Mouse (Mus musculus) induced T-regulatory cell, adult 2 months (primary cell): ENCODE results near the gene Rorb.

Source experiments
- DNase-seq: peaks from one replicate; pipeline ENCODE4 v3.0.0-alpha.2; 2012; ENCODE audit warnings: low read depth

Gene Rorb

DNA sequence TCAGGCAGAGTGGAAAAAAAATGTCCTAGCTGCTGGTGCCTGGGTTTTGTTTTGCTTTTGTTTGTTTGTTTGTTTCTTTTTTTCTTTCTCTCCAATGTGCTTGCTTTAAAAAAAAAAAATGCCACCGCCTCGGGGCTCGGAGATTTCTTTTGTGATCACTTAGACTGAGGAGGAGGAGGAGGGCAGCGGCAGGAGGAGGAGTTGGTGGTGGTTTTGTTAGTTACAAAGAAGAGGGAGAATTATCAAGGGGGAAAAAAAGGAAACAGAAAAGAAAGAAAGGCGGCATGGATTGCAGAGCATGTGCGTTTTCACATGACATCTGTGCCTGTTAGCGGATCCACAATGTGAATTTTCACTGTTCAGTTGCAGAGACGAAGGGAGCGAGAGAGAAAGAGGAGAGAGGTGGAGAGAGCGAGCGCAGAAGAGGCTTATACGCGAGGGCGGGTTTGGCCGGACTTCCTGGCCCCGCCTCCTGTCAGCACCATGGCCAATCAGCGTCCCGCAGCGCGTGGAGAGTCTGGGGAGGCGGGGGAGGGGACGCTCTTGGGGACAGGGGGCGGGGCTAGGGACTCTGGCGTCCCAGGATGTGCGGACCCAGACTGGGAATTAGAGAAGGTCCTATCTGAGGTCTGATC is at the start of gene Rorb:
Gene Rorb, minus strand, starts transcription at position 404 of the 635 bp plus-strand sequence.
- DNase-seq, result peak; percentile 58

GRCm38 (mm10) chr19:19148847-19149246 is 37.9 kb upstream of the Rorb start:
- no peak for DNase-seq

DNA sequence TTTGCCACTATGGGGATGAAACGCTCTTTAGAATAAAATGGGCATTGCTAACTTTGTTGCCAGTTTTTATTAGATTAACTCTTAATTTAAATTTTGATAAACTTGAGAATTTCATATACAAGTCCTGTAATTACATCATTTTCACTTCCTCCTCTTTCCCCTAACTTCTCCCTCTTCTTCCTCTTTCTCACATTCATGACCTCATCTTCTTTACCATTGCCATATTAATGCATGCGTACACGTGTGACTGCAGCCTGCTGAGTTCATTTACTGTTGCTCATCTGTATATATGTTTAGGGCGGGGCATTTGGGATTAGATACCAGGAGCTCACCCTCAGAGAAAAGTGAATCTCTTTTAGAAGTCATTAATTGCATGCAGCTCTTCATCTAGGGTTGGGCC is 33.5 kb upstream of the Rorb start:
- DNase-seq, result no peak

- no peak for DNase-seq
These were observed 25.9 kb upstream of the Rorb start for GRCm38 (mm10) chr19:19136856-19137255.

GRCm38 (mm10) chr19:19135838-19136237 is 24.8 kb upstream of the Rorb start:
- no peak for DNase-seq

GRCm38 (mm10) chr19:19122324-19122723 is 11.3 kb upstream of the Rorb start:
- DNase-seq, result no peak

DNA sequence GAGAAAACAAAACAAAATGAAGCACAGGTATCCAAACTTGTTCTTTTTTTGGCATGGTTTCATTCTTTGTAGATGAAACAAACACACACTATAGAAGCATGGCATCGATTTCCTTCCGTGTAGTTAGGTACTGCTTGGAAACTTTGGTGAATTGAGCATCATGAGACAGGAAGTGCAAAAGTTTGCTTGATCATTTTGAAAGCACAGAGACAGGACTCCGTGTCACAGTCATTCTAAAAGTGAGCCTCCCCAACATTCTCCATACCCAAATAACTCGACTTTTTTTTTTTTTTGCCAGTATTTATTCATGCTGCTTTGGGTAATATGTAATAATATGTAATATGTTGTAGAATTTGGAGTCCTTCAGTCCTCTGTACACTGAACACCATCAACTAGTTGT is 1.2 kb upstream of the Rorb start:
- peak; percentile 5 for DNase-seq

GRCm38 (mm10) chr19:19111428-19112170 is 603 bp upstream of the Rorb start:
- DNase-seq, result no peak

GRCm38 (mm10) chr19:19110011-19110768 is 806 bp downstream of the Rorb start:
- peak; percentile 6 for DNase-seq

- no peak for DNase-seq
These were observed 2.2 kb downstream of the Rorb start for GRCm38 (mm10) chr19:19108596-19109381.

- no peak for DNase-seq
These were observed 6.4 kb downstream of the Rorb start for GRCm38 (mm10) chr19:19104581-19104980.

DNA sequence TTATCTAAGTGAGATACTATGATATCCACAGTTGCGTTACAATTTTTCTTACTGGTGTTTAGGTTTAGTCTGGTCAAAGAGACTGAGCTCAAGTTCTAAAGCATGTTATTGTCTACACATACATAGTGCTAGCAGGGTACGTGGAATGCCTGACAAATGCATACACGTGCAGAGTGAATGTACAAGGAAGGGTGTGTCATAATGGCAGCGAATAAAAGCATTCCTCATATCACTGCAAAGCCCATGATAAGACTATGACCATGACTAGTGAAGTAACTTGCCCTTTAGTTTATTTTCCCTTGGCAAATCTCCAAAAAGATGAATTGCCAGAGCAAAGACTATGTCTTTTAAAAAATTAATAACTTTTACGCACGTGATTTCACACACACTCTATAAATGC is 13.8 kb downstream of the Rorb start:
- DNase-seq, result no peak

DNA sequence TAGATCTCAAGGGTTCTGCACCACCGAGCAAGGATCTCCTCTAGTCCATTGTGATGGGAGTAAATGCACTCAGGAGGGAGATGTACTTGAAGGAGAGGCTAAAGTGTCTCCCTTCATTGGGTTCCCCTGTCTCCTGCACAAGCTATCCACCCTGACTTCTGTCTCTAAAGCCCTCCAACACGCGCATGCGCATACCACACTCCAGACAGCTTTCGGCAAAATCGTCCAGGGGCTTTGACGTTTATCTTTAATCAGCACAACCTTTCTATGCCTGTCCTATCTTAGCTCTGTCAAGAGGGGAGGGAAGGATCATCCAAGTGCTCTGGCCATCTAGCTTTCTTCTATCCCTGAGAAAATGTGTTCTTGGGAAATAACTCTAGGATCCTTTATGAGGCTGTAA is 21.6 kb downstream of the Rorb start:
- no peak for DNase-seq

DNA sequence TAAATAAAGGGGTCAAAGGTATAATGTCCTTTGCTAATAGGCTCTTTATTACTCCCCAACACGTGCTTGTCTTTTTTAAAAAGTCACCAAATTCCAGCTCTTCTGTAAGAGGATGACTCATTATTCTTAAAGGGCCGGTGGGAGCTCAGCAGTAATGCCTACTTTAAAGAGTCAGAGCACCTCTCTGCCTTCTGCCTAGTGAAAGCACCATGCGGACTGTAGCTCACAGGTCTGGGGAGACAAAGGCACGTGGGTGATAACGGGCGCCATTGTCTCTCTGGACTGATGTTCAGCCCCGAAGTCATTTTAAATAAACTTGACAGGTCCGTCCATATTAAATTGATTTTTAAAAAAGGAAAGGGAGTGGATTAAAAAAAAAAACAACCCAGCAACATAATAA is 33.1 kb downstream of the Rorb start:
- DNase-seq, result no peak

GRCm38 (mm10) chr19:19074756-19075155 is 36.2 kb downstream of the Rorb start:
- DNase-seq, result no peak

DNA sequence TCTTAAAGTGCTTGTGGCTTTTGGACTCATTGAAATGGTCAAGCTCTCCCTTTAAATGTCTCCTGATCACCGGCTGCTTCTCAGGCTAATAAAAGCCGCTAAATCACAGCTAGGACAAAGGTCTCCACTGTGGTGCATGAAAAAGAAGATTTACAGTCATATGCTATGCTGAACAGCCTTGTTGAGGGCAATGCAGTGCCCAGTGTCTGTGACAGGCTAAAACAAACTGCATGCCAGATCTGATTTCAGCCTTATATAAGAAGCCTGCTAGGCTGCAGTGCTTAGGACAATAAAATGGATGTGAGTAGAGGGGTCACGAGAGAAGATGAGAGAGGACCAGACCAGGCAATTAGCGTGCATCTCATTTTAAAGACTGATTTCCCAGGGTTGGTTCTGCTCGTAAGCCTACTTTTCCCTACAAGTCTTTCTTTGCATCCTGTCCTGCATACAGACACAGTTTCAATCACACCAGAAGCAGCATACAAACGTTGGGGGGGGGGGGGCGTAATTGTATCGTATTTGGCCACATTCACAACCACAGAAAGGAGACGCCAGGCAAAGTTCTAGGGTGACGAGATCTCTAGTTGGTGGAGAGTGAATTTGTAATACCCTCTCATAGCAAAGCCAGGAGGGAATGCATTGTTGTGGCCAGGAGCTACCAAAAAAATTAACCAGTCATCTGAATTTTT is 52.1 kb downstream of the Rorb start:
- no peak for DNase-seq

DNA sequence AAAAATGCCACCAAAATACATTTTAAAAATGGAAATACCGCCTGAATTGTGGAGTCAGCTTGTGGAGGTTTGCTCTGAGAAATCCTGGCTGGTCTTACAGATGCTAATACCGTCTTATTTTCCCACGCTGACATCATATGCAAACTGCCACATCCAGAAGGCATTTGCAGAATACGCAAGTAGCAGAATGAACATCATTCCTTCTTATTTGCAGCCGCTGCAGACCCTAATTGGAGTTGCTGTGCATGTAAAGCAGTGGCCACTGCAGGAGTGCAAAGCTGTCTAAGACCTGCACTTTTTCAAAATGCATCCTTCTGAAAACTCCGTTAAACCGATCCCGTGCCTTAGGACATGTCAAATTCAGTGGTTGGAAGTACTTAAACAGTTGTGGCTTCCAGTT is 52.8 kb downstream of the Rorb start:
- no peak for DNase-seq

DNA sequence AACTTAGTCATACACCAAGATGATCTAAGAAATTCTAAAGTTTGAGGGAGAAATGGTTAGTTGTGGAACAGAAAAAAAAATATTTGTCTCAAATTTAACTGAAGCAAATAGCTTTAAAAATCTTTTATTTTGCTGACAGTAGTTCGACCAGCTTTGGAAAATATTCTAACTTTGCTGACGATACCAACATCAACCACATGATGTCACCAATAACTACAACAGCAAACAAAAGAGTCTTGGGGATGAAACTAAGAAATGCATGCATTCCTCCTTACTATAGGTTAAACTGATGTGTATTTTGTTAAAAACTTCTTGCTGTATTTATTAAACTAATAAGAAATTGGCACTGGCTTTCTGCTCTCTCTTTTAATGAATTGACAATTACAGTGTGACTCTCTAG is 67.9 kb downstream of the Rorb start:
- no peak for DNase-seq

GRCm38 (mm10) chr19:19040800-19041199 is 70.2 kb downstream of the Rorb start:
- no peak for DNase-seq

DNA sequence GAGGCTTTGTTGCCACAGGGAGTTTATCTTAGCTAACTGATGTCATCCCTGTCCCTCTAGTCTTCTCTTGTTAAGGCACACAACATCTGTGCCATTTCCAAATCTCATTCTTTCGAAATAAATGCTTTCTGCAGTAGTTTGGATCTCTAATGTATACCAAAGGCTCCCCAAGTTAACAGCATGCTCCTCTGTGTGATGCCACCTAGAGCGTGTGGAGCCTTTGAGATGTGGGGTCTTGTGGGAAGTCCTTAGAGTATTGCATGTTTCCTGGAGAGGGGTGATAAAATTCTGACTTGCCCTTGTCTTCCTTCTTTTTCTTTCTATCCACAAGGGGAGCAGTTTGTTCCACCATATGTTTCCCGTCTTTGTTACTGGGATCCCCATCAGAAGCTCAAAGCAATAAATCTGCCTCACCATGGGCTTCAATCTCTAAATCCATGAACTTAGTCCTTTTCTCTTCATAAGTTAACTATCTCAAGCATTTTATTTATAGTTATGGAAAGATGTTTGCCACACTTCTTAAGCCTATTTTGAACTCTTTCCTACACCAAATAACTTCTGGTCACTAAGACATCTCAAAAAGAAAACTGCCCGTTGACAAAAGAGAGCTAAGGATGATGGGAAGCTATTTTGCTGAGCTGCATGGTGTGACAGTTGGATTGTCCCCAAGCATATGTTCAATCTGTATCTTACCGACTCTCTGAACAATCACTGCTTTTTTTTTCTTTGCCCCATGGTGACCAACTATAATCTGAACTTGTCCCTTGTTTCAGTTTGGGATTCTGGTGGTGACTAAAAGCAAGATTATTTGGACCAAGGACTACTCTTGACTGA is 76.3 kb downstream of the Rorb start:
- no peak for DNase-seq

GRCm38 (mm10) chr19:19033974-19034373 is 77.0 kb downstream of the Rorb start:
- DNase-seq, result no peak
